Comparison of ENCODE assay signal across 14 mouse cellular contexts in genomic region chr9:44724665-44725064, GRCm38 (mm10). TPM values are rescaled to one million over a fixed set of nuclear protein-coding genes. Genes with fewer than 3 reads are reported as not detected.
DNase-seq lines count a peak whose midpoint lies in the region; ATAC-seq and TF ChIP-seq lines count a peak whose summit lies in the region.
"Had no signal": no experiment of that assay in that cellular context is flagged by ENCODE, and none has a peak within 500 bp of the region (broad histone marks: within the 10 kb centered on the region; RNA-seq: fewer than 3 reads in every experiment).

No protein-coding gene starts in this region.

- peak overlapping the region; percentile 68 for H3K27ac ChIP-seq in forebrain, embryonic 13.5 days
- no peak overlapping the region for H3K27ac ChIP-seq in forebrain, postnatal 0 days (ENCODE audit: low read depth, low read length)
- peak overlapping the region; percentile 57 for H3K27ac ChIP-seq in lung, embryonic 16.5 days (ENCODE audit: low read length)
- peak overlapping the region; percentile 33; the same call in 1 of the 2 replicates for H3K27ac ChIP-seq in limb, embryonic 13.5 days
- peak overlapping the region; percentile 28 for H3K27ac ChIP-seq in stomach, embryonic 15.5 days

- no peak for TF ChIP-seq CTCF in forebrain, postnatal 0 days (IDR thresholded peaks at IDR 0.05; ENCODE audit: low read depth)

- no peak overlapping the region for H3K4me3 ChIP-seq in forebrain, embryonic 13.5 days
- no peak overlapping the region for H3K4me3 ChIP-seq in forebrain, postnatal 0 days (ENCODE audit: low read depth, low read length)
- H3K4me3 ChIP-seq in lung, embryonic 16.5 days (ENCODE audit: low read length): no peak overlapping the region
- no peak overlapping the region for H3K4me3 ChIP-seq in limb, embryonic 13.5 days
- no peak overlapping the region for H3K4me3 ChIP-seq in stomach, embryonic 15.5 days (replicated peaks)

- no peaks in the 10 kb centered on the region for H3K27me3 ChIP-seq in forebrain, embryonic 13.5 days
- H3K27me3 ChIP-seq in forebrain, postnatal 0 days (ENCODE audit: insufficient read depth, low read length): no peaks in the 10 kb centered on the region
- H3K27me3 ChIP-seq in lung, embryonic 16.5 days (ENCODE audit: control insufficient read depth, insufficient read depth, low read depth, low read length): no peaks in the 10 kb centered on the region
- no peaks in the 10 kb centered on the region for H3K27me3 ChIP-seq in limb, embryonic 13.5 days
- no peaks in the 10 kb centered on the region for H3K27me3 ChIP-seq in stomach, embryonic 15.5 days (replicated peaks)

- no peaks in the 10 kb centered on the region for H3K9me3 ChIP-seq in forebrain, embryonic 13.5 days (replicated peaks)
- no peaks in the 10 kb centered on the region for H3K9me3 ChIP-seq in forebrain, postnatal 0 days (ENCODE audit: low read length)
- H3K9me3 ChIP-seq in lung, embryonic 16.5 days (ENCODE audit: control insufficient read depth, low read length): no peaks in the 10 kb centered on the region
- H3K9me3 ChIP-seq in limb, embryonic 13.5 days: no peaks in the 10 kb centered on the region
- no peaks in the 10 kb centered on the region for H3K9me3 ChIP-seq in stomach, embryonic 15.5 days

- peaks cover 64% of the 10 kb centered on the region for H3K4me1 ChIP-seq in forebrain, embryonic 13.5 days
- H3K4me1 ChIP-seq in forebrain, postnatal 0 days (ENCODE audit: insufficient read depth): peaks cover 11% of the 10 kb centered on the region
- peaks cover 54% of the 10 kb centered on the region for H3K4me1 ChIP-seq in lung, embryonic 16.5 days (replicated peaks; ENCODE audit: control insufficient read depth, insufficient read depth, low read length)
- peaks cover 34% of the 10 kb centered on the region for H3K4me1 ChIP-seq in limb, embryonic 13.5 days
- peaks cover 43% of the 10 kb centered on the region for H3K4me1 ChIP-seq in stomach, embryonic 15.5 days

- no peak for ATAC-seq in forebrain, embryonic 13.5 days
- ATAC-seq in forebrain, postnatal 0 days: no peak
- ATAC-seq in lung, embryonic 16.5 days (ENCODE audit: low read depth): no peak
- ATAC-seq in limb, embryonic 13.5 days (ENCODE audit: low FRiP score, low read depth): no peak
- ATAC-seq in stomach, embryonic 15.5 days (ENCODE audit: insufficient read depth, low FRiP score, low read depth): no peak

- no peak overlapping the region for H3K9ac ChIP-seq in forebrain, embryonic 13.5 days
- H3K9ac ChIP-seq in forebrain, postnatal 0 days: no peak overlapping the region
- no peak overlapping the region; the same call in 1 of the 2 replicates for H3K9ac ChIP-seq in lung, embryonic 16.5 days (ENCODE audit: low read length)
- H3K9ac ChIP-seq in limb, embryonic 13.5 days: no peak overlapping the region
- H3K9ac ChIP-seq in stomach, embryonic 15.5 days: no peak overlapping the region

- H3K36me3 ChIP-seq in forebrain, embryonic 13.5 days (ENCODE audit: poor library complexity, severe bottlenecking): no peaks in the 10 kb centered on the region
- no peaks in the 10 kb centered on the region for H3K36me3 ChIP-seq in forebrain, postnatal 0 days (ENCODE audit: insufficient read depth)
- H3K36me3 ChIP-seq in lung, embryonic 16.5 days (ENCODE audit: control insufficient read depth, insufficient read depth, low read length): no peaks in the 10 kb centered on the region
- H3K36me3 ChIP-seq in limb, embryonic 13.5 days: peaks cover 37% of the 10 kb centered on the region
- no peaks in the 10 kb centered on the region for H3K36me3 ChIP-seq in stomach, embryonic 15.5 days

- WGBS in forebrain, embryonic 13.5 days: 58% methylated on average over 2 of the region's 2 CpGs
- 68% methylated on average over 2 of the region's 2 CpGs for WGBS in forebrain, postnatal 0 days
- WGBS in lung, embryonic 16.5 days: 33% methylated on average over 2 of the region's 2 CpGs
- WGBS in limb, embryonic 13.5 days: 70% methylated on average over 2 of the region's 2 CpGs
- WGBS in stomach, embryonic 15.5 days: 34% methylated on average over 2 of the region's 2 CpGs

- no peak overlapping the region for H3K4me2 ChIP-seq in forebrain, embryonic 13.5 days
- H3K4me2 ChIP-seq in forebrain, postnatal 0 days (ENCODE audit: low read depth): no peak overlapping the region
- no peak overlapping the region for H3K4me2 ChIP-seq in lung, embryonic 16.5 days (ENCODE audit: low read depth, low read length)
- H3K4me2 ChIP-seq in limb, embryonic 13.5 days (replicated peaks): no peak overlapping the region
- H3K4me2 ChIP-seq in stomach, embryonic 15.5 days: no peak overlapping the region

- no peak for DNase-seq in forebrain, postnatal 0 days
- DNase-seq in lung, postnatal 36 days: no peak
- no peak for DNase-seq in right cerebral cortex, postnatal 14 days
- no peak for DNase-seq in left cerebral cortex, adult 18-20 months (ENCODE audit: low spot score in 2 of 2)
- DNase-seq: cerebellum, adult 11 months; liver had no signal

RNA-seq across cellular contexts. Expression of gene Phldb1, which starts 10.3 kb away (rescaled TPM):
- polyA plus RNA-seq in forebrain, embryonic 13.5 days (2015; fragmentation: Nextera tagmentation; extraction: Ambion mirVana): 36.4 and 40.9 TPM in 2 replicates
- 106 and 129 TPM in 2 replicates for total RNA-seq in forebrain, postnatal 0 days (2014; rRNA removed)
- 28.2 and 34.3 TPM in 2 replicates for polyA plus RNA-seq in forebrain, postnatal 0 days (2015; fragmentation: Nextera tagmentation; extraction: Ambion mirVana)
- 26.4 and 28.1 TPM in 2 replicates for polyA plus RNA-seq in lung, embryonic 16.5 days (2015; fragmentation: Nextera tagmentation; extraction: Ambion mirVana)
- 45.3 and 46.1 TPM in 2 replicates for polyA plus RNA-seq in limb, embryonic 13.5 days (2015; fragmentation: Nextera tagmentation; extraction: Ambion mirVana)
- polyA plus RNA-seq in stomach, embryonic 15.5 days (2015; fragmentation: Nextera tagmentation; extraction: Ambion mirVana): 24.0 and 25.4 TPM in 2 replicates
- 10 to 100 TPM; 59.0 to 67.4 TPM for total RNA-seq in left cerebral cortex, adult 18-20 months (2021)

RNA-seq across cellular contexts. Expression of gene Arcn1, which starts 43.0 kb away (rescaled TPM):
- polyA plus RNA-seq in forebrain, embryonic 13.5 days (2015; fragmentation: Nextera tagmentation; extraction: Ambion mirVana): 132 and 137 TPM in 2 replicates
- 107 and 113 TPM in 2 replicates for total RNA-seq in forebrain, postnatal 0 days (2014; rRNA removed)
- polyA plus RNA-seq in forebrain, postnatal 0 days (2015; fragmentation: Nextera tagmentation; extraction: Ambion mirVana): 86.0 and 105 TPM in 2 replicates
- polyA plus RNA-seq in lung, embryonic 16.5 days (2015; fragmentation: Nextera tagmentation; extraction: Ambion mirVana): 190 and 201 TPM in 2 replicates
- 207 and 225 TPM in 2 replicates for polyA plus RNA-seq in limb, embryonic 13.5 days (2015; fragmentation: Nextera tagmentation; extraction: Ambion mirVana)
- 189 and 208 TPM in 2 replicates for polyA plus RNA-seq in stomach, embryonic 15.5 days (2015; fragmentation: Nextera tagmentation; extraction: Ambion mirVana)
- 10 to 100 TPM; 90.0 to 95.3 TPM for total RNA-seq in left cerebral cortex, adult 18-20 months (2021)

RNA-seq across cellular contexts. Expression of gene Ift46, which starts 43.0 kb away (rescaled TPM):
- polyA plus RNA-seq in forebrain, embryonic 13.5 days (2015; fragmentation: Nextera tagmentation; extraction: Ambion mirVana): 154 and 164 TPM in 2 replicates
- total RNA-seq in forebrain, postnatal 0 days (2014; rRNA removed): 67.0 and 72.4 TPM in 2 replicates
- polyA plus RNA-seq in forebrain, postnatal 0 days (2015; fragmentation: Nextera tagmentation; extraction: Ambion mirVana): 158 and 166 TPM in 2 replicates
- 99.1 and 112 TPM in 2 replicates for polyA plus RNA-seq in lung, embryonic 16.5 days (2015; fragmentation: Nextera tagmentation; extraction: Ambion mirVana)
- 146 and 152 TPM in 2 replicates for polyA plus RNA-seq in limb, embryonic 13.5 days (2015; fragmentation: Nextera tagmentation; extraction: Ambion mirVana)
- polyA plus RNA-seq in stomach, embryonic 15.5 days (2015; fragmentation: Nextera tagmentation; extraction: Ambion mirVana): 84.3 and 84.4 TPM in 2 replicates
- total RNA-seq in left cerebral cortex, adult 18-20 months (2021): 10 to 100 TPM; 67.8 to 72.0 TPM

RNA-seq across cellular contexts. Expression of gene Treh, which starts 51.6 kb away (rescaled TPM):
- not detected in 2 replicates for polyA plus RNA-seq in forebrain, embryonic 13.5 days (2015; fragmentation: Nextera tagmentation; extraction: Ambion mirVana)
- not detected in 2 replicates for total RNA-seq in forebrain, postnatal 0 days (2014; rRNA removed)
- polyA plus RNA-seq in forebrain, postnatal 0 days (2015; fragmentation: Nextera tagmentation; extraction: Ambion mirVana): not detected in 2 replicates
- polyA plus RNA-seq in lung, embryonic 16.5 days (2015; fragmentation: Nextera tagmentation; extraction: Ambion mirVana): not detected in 2 replicates
- polyA plus RNA-seq in limb, embryonic 13.5 days (2015; fragmentation: Nextera tagmentation; extraction: Ambion mirVana): not detected in 2 replicates
- 0.13 TPM in 1 of 2 replicates, not detected in the other for polyA plus RNA-seq in stomach, embryonic 15.5 days (2015; fragmentation: Nextera tagmentation; extraction: Ambion mirVana)
- total RNA-seq in left cerebral cortex, adult 18-20 months (2021): not detected
- total RNA-seq: adrenal gland, adult 2 months; heart, postnatal 14 days; megakaryocyte progenitor cell, adult 5-6 weeks had no signal
- polyA plus RNA-seq: adrenal gland, adult 2 months; urinary bladder, adult 2 months had no signal
